Mouse (Mus musculus): ENCODE results near the gene Pyroxd2.

DNA sequence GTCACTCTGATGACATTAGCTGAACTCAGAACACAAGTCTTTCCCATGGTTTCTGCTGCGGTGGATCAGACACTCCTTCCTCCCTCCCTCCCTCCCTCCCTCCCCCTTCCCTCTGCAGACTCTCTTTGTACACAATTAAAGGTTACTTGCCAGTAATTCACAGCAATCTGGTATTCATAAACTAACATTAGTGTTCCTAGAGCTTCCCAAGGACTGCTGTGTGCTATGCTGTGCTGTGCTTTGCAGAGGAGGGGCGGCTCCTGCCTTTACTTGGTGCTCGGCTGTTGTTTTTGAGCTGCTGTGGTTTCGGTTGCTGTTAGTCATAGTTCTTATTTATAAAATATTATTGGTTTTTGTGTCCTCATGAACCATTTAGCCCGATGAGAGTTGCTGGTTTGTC, 34.9 kb downstream of the Pyroxd2 start:
- TF ChIP-seq CTCF (IDR thresholded peaks at IDR 0.05; ENCODE audit: extremely low read depth, insufficient read depth, insufficient read length, insufficient replicate concordance) (no peak), POLR2A (IDR thresholded peaks at IDR 0.05; ENCODE audit: low read depth, low read length) (no peak)

Measured in spleen, adult 2 months (tissue).